Mouse (Mus musculus) adrenal gland, adult 10 weeks (tissue): Measurements from ENCODE around the gene Rmdn3. TPM values are rescaled to one million over a fixed set of nuclear protein-coding genes. Genes with fewer than 3 reads are reported as not detected.

Experiments
- polyA plus RNA-seq: library from polyadenylated mRNA; stranded (reverse); fragments of 350-450 nt; fragmentation: Illumina TruSeq; extraction: RNeasy Lipid Tissue Mini Kit (QIAGEN cat#74804); gene quantifications from one replicate; pipeline ENCODE4 v1.2.3, GENCODE M21; 2014; ENCODE audit warnings: low read depth, low replicate concordance

Rmdn3 gene
- polyA plus RNA-seq: 49.1 TPM

GRCm38 (mm10) chr2:119156681-119157572 lies at the start of gene Rmdn3:
Gene Rmdn3, minus strand, starts transcription at chr2:119157034.

GRCm38 (mm10) chr2:119173991-119174651 lies 17.3 kb upstream of the Rmdn3 start, which contains the start of gene Gm14137:
Gene Gm14137, plus strand, starts transcription at chr2:119174509.

GRCm38 (mm10) chr2:119166901-119167865 lies 10.3 kb upstream of the Rmdn3 start, which contains the start of gene Gchfr:
Gene Gchfr, plus strand, starts transcription at chr2:119167773.

GRCm38 (mm10) chr2:119112438-119113112 lies 44.3 kb downstream of the Rmdn3 start, which contains the start of gene Rad51:
Gene Rad51, plus strand, starts transcription at chr2:119112793.

Other genes starting within 250 kb of the Rmdn3 start
- gene Chst14, start 230.5 kb downstream of the Rmdn3 start, polyA plus RNA-seq: 3.5 TPM
- 16.0 TPM for gene Ccdc32, start 127.6 kb downstream of the Rmdn3 start, polyA plus RNA-seq
- 4.3 TPM for gene Rpusd2, start 122.2 kb downstream of the Rmdn3 start, polyA plus RNA-seq
- 3.4 TPM for gene Knl1, start 109.9 kb downstream of the Rmdn3 start, polyA plus RNA-seq
- gene Rad51, start 44.2 kb downstream of the Rmdn3 start, polyA plus RNA-seq: 2.2 TPM
- gene Gchfr, start 10.7 kb upstream of the Rmdn3 start, polyA plus RNA-seq: not detected
- not detected for gene Gm14137, start 17.5 kb upstream of the Rmdn3 start, polyA plus RNA-seq
- gene Zfyve19, start 51.6 kb upstream of the Rmdn3 start, polyA plus RNA-seq: 4.3 TPM
- 1.7 TPM for gene Dnajc17, start 51.8 kb upstream of the Rmdn3 start, polyA plus RNA-seq
- not detected for gene Ppp1r14d, start 72.9 kb upstream of the Rmdn3 start, polyA plus RNA-seq
- gene Spint1, start 80.3 kb upstream of the Rmdn3 start, polyA plus RNA-seq: 0.58 TPM
- not detected for gene Rhov, start 114.2 kb upstream of the Rmdn3 start, polyA plus RNA-seq
- 0.29 TPM for gene Vps18, start 131.7 kb upstream of the Rmdn3 start, polyA plus RNA-seq
- gene Dll4, start 168.8 kb upstream of the Rmdn3 start, polyA plus RNA-seq: 0.58 TPM
- gene Chac1, start 194.2 kb upstream of the Rmdn3 start, polyA plus RNA-seq: 0.93 TPM